Mouse (Mus musculus): ENCODE results near the gene Stat5a.

GRCm38 (mm10) chr11:100828676-100829151, 30.4 kb upstream of the Stat5a start:
- no peak for TF ChIP-seq EP300 (IDR thresholded peaks at IDR 0.05; ENCODE audit: low read depth)
- no peak for TF ChIP-seq CTCF (IDR thresholded peaks at IDR 0.05; ENCODE audit: low read depth)
